Mouse (Mus musculus) heart, adult 2 months (tissue): ENCODE results near the gene Cym.

Experiments
- CTCF ChIP-seq: fragments of 200-600 bp; IDR thresholded peaks from 2 replicates; pipeline ENCODE4 v1.8.1; 2022; ENCODE audit warnings: antibody characterized with exemption, mild to moderate bottlenecking, moderate library complexity
- EP300 ChIP-seq: fragments of 200-500 bp; IDR thresholded peaks from 2 replicates; pipeline ENCODE4 v1.6.1; 2011; ENCODE audit warnings: low read depth, low read length, control low read depth; ENCODE audit not compliant: insufficient read depth

GRCm38 (mm10) chr3:107175486-107175885, 46.0 kb downstream of the Cym start:
- TF ChIP-seq EP300 (no peak), CTCF (no peak)
